Mouse (Mus musculus) megakaryocyte-erythroid progenitor cell, adult 5-6 weeks (primary cell): ENCODE measurements at regions not wholly inside any gene's neighbourhood (a gene's known extent, or its start where the extent isn't known, plus 50 kb on each side); places are given as distances from the start of the nearest gene placed in this dataset.

Experiments used
- ATAC-seq: replicated peaks from 2 replicates; pipeline ENCODE4 v1.8.0; 2016; ENCODE audit warnings: mild to moderate bottlenecking, inconsistent platforms; ENCODE audit not compliant: severe bottlenecking, poor library complexity, low FRiP score, low TSS enrichment

- no peak for ATAC-seq
Measured at GRCm38 (mm10) chr14:68973636-68974101, 320.4 kb downstream of the Synb start.

DNA sequence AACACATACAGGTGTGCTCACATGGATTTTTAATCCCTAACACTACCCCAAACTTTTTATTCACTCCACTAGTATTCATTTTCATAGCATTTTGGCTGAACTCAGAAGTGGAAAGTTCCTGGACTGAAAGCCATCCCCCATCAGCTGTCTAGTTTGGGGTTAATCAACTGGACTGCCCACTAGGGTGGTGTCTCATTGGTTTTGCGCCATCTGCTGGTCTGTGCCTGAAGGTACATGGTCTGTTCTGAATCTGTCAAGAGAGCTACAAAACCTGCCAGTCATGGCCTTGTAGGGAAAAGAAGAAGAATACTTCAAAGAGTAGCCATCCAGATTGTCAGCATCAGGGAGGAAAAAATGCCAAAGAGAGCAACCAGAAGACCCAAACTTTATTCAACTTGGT, 327.3 kb downstream of the Synb start:
- ATAC-seq = peak; percentile 83

DNA sequence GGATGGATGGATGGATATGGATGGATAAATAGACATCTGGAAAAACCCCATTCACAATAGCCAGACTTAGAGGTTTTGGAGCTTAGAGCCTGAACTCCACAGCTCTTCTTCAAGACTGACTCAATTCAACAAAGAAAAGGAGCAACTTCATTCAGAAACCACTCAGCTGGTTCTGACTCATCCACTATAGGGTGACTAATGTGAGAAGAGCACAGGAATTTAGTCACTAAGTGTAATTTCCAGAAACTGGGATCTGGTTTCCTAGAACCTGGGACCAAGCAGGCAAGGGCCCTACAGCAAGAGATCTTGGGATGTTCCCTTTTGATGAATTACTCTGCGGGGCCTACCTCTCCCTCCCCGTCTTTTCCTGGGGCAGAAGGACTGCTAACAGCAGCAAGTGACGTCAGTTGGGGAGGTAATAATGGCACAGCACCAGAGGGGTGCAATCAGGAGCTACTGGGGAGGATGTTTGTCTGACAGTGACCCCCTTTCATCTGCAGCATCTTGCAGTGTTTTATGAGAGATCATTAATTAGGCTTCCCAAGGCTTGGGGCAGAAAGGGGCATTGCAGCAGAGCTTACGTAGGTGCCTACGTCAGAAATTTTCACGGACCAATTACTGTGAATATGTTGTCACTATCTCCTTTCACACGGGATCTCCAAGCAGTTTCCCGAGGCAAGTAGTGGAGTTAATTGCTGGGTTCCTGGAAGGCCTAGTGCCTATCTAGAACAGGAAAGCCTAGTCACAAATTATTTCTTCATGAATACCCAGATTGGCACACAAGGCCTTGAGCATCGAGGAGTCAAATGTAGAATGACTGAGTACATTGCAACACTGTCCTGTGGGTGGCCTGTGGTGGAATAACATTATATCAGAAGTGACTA, 339.3 kb downstream of the Synb start:
- ATAC-seq = no peak

DNA sequence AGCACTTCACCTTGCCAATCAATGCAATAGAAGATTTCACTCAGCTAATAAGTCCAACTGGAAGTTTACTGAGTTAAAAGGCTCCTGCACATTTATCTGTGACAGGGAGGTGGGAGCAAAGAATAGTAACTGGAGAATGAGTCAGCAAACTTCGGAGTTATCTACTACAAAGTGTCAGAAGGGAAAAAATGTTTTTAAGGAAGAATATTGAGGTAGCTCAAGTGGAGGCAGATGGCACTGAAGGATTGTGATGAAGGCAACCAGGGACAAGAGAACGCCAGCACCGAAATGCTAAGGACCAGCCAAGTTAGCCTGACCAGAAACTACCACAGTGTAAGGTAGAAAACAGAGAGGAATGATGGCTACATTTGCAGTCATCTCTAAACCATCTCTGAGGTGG, 348.2 kb downstream of the Synb start:
- ATAC-seq = no peak

DNA sequence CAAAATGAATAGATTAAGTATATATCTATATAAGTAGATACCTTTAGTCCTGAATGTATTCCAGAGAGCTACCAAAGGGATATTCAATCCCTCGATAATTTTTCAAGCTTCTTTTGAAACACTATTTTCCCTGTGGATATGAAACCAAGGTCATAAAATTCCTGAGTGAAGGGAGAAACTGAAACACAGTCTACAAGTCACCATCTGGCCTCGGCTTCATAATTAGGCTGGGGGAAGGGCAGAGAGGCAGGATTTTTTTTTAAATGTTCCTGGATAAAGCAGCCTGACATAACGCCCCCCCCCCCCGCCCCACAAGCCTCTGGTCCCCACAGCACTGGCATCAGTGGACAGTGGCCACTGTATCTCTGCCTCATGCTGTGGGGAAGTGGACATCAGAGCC, 348.7 kb downstream of the Synb start:
- ATAC-seq = no peak

GRCm38 (mm10) chr14:68941759-68942158, 352.3 kb downstream of the Synb start:
- no peak for ATAC-seq

- ATAC-seq = no peak
Measured at GRCm38 (mm10) chr14:68941132-68941690, 352.9 kb downstream of the Synb start.

GRCm38 (mm10) chr14:68935303-68935662, 358.8 kb downstream of the Synb start:
- ATAC-seq = no peak

DNA sequence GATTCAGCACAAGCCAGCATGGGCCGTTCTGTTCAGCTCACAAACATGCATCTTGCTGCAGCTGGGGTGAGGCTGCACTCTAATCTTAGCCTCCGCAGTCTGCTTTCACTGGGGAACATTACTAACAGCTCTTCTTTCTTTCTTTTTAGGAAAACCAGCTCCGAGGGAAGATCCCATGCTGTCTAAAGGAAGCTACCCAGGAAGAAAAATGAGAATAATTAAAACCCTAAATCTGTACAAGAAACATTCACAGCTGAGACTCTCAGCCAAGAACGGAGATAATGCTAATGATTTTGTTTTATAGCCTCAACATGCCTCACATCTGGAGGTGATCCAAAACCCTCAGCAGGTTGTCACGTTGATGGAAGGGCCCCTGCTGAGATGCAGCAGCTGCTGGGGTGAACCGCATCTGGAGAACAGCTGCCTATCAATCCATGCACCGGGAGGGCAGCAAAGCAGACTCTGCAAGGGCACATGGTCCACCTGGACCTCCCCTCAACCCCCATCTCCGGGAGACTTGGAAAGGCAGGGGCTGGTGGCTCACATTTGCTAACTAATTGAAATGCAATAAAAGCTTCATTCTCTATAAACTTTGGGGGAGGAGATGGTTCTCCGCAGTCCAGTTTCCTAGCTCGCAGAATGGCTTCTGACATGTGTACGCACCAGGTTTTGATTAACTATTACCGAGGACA, 359.3 kb downstream of the Synb start:
- no peak for ATAC-seq

DNA sequence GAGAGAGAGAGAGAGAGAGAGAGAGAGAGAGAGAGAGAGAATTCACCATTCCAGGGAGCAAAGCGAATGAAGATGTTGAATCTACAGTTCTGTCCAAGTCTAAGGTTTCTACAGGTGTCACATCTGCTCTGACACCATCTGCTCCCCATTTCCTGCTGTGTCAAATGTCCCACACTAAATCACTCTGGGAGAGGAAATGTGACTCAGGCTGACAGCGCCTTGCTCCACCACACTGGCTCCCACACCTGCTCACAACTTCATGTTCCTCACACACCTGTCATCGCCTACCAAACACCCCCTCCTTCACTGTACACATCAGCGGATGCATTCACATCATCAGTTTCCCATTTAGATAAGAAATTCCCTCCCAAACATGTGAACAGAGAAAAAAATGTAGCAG, 366.3 kb downstream of the Synb start:
- ATAC-seq = no peak

GRCm38 (mm10) chr14:68923054-68923453, 371.0 kb downstream of the Synb start:
- no peak for ATAC-seq

DNA sequence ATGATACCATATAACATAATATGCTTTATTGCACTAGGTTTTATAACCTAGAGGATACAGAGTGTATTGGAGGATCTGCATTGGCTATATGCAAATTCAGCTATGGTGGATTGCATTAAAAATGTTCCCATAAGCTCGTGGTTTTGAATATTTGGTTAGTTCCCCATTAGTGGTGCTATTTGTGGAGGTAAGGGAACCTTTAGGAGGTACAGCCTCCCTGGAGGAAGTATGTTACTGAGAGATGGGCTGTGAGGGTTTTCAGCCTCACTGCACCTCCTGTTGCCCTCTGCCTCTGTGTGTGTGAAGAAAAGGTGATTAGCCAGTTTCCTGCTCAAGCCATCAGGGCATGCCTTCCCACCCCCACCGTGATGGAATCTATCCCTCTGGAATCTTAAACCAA, 372.1 kb downstream of the Synb start:
- ATAC-seq = no peak

DNA sequence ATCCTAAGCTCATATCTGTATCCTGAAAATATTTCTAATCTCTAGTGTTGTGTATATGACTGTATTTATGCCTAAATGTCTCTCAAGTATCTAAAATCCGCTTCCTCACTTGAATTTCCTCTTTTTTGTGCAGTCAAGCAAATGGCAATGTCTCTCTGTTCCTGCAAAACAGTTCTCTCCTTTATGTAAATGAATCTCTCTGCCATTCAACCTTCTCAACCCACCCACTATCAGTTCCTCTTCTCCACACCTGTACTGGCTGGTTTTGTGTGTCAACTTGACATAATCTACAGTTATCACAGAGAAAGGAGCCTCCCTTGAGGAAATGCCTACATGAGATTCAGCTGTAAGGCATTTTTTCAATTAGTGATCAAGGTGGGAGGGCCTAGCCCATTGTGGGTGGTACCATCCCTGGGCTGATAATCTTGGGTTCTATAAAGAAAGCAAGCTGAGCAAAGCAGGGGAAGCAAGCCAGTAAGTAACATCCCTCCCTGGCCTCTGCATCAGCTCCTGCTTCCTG, 375.5 kb downstream of the Synb start:
- ATAC-seq = no peak

- ATAC-seq = no peak
Measured at GRCm38 (mm10) chr14:68899921-68900320, 394.2 kb downstream of the Synb start.

- no peak for ATAC-seq
Measured at GRCm38 (mm10) chr14:68877171-68877570, 416.9 kb downstream of the Synb start.

GRCm38 (mm10) chr14:68861071-68861470, 433.0 kb downstream of the Synb start:
- ATAC-seq = no peak

DNA sequence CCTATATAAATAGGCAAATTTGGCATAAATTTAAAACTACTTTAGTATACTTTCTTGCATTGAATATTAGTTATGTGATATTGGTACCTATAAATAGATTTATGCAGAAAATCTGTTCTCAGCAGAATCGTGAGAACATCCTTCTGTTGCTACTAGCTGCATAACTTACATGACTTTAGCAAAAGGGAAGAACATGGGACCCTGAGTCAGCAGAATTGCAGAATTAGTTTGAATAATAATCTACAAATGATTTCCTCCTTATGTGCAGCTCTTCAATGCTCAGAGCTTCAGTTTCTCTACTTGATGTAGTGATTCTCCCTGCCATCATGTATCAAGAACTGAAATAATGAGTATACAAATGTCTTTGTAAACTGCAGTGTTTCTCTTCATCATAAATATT, 436.2 kb downstream of the Synb start:
- ATAC-seq = no peak

GRCm38 (mm10) chr14:68848506-68848905, 445.6 kb downstream of the Synb start:
- ATAC-seq = no peak

- ATAC-seq = no peak
Measured at GRCm38 (mm10) chr14:68847609-68848008, 446.5 kb downstream of the Synb start.

DNA sequence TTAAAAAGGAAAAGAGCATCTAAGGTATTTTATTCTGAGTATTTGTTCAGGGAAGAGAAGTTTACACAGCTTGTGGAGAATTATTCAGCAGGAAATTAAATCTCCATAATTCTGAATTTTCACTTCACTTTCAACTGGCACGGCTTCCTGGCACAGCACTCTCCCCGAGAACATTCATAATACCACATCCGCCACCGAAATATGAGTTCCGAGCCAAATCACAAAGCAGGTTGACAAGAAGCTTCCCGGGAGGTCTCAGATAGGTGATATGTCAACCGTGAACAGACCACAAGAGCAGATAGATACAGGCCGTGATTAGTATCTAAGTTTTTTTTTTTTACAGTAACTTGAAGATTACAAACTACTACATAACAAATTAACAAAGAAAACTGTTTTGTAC, 473.9 kb downstream of the Synb start:
- ATAC-seq = no peak
